Mouse (Mus musculus): ENCODE results near the gene Dnajc27. TPM values are rescaled to one million over a fixed set of nuclear protein-coding genes. Genes with fewer than 3 reads are reported as not detected.

Dnajc27 gene
- total and polyA plus RNA-seq, 3 experiments = 7.9 to 10.1 (median 9.8) TPM

DNA sequence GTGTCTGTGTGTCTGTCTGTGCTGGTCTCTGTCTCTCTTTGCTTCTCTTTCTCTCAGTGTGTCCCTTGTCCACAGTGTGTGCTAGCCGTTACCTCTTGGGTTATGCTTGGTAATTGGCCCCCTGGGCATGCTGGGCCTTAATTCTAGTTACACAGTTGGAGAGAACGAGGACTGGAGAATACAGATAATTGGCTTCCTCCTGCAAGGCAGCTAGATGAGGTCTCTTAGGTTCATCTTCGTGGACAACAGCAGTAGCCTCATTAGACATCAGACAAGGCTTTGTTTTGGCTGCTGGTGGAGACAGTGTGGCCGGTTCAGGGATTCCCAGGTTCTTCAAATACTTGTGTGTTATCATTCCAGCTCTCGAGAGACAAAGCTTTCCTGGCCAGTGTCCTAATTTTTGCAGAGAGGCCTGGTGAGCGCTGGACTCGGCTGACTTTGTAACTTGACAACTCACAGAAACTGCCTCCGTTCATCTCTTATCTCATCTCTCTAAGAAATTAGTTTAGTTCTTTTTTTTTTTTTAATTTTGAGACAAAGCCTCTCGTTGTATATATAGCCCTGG lies 31.4 kb upstream of the Dnajc27 start:
- no peaks in the 10 kb centered on the region for H3K9me3 ChIP-seq (replicated peaks; ENCODE audit: low read length)
- dilution Hi-C loops (cut with MboI; ENCODE audit: extremely low pct_ligation_motif_present, extremely low pct_unique_long_range_greater_than_20kb, low sequenced_read_pairs) = no loop called here
- no peak overlapping the region for H3K4me3 ChIP-seq (replicated peaks in 1 of 3; ENCODE audit: low read depth in 2 of 3, low read length in 2 of 3, poor library complexity in 1 of 3)
- no peaks in the 10 kb centered on the region for H3K36me3 ChIP-seq (replicated peaks in 1 of 2; ENCODE audit: control insufficient read depth in 1 of 2, insufficient read depth in 1 of 2, low read length in 1 of 2)
- H3K79me2 ChIP-seq (replicated peaks; ENCODE audit: control insufficient read depth, extremely low read depth, insufficient read depth, poor library complexity, severe bottlenecking) = no peaks in the 10 kb centered on the region
- H3K4me2 ChIP-seq (ENCODE audit: insufficient read depth, low read depth, poor library complexity, severe bottlenecking) = no peak overlapping the region
- in situ Hi-C loops (cut with MboI; ENCODE audit: low pct_ligation_motif_present, low pct_unique_long_range_greater_than_20kb, low sequenced_read_pairs) = no loop called here
- TF ChIP-seq CTCF (conservative IDR thresholded peaks at IDR 0.05 in 1 of 2, IDR thresholded peaks at IDR 0.05 in 1 of 2; ENCODE audit: low read depth in 2 of 2, low read length in 2 of 2) (no peak), ZC3H11A (IDR thresholded peaks at IDR 0.05; ENCODE audit: low read depth, low read length) (no peak), HCFC1 (IDR thresholded peaks at IDR 0.05; ENCODE audit: low read depth, low read length) (no peak), JUN (IDR thresholded peaks at IDR 0.05; ENCODE audit: insufficient read depth, low read depth, low read length) (no peak), KAT2A (IDR thresholded peaks at IDR 0.05; ENCODE audit: insufficient replicate concordance, low read length) (no peak), POLR2A (IDR thresholded peaks at IDR 0.05; ENCODE audit: low read depth, low read length) (no peak), MAX (IDR thresholded peaks at IDR 0.05; ENCODE audit: low read length) (no peak), USF2 (conservative IDR thresholded peaks at IDR 0.05; ENCODE audit: low read depth, low read length) (no peak), NELFE (IDR thresholded peaks at IDR 0.05; ENCODE audit: low read depth, low read length) (no peak), BHLHE40 (IDR thresholded peaks at IDR 0.05; ENCODE audit: low read depth, low read length) (no peak), ELF1 (IDR thresholded peaks at IDR 0.05; ENCODE audit: low read depth, low read length) (no peak), MAFK (IDR thresholded peaks at IDR 0.05; ENCODE audit: insufficient replicate concordance, low read length) (no peak), ZMIZ1 (IDR thresholded peaks at IDR 0.05; ENCODE audit: low read depth, low read length) (no peak), TCF12 (IDR thresholded peaks at IDR 0.05; ENCODE audit: low read depth, low read length) (no peak), ZNF384 (IDR thresholded peaks at IDR 0.05; ENCODE audit: low read depth, low read length) (no peak), ETS1 (conservative IDR thresholded peaks at IDR 0.05; ENCODE audit: low read depth, low read length) (no peak), POLR2AphosphoS2 (IDR thresholded peaks at IDR 0.05; ENCODE audit: low read depth, low read length) (no peak), PAX5 (IDR thresholded peaks at IDR 0.05; ENCODE audit: low read length) (no peak)
- H3K4me1 ChIP-seq (ENCODE audit: control insufficient read depth in 1 of 2, insufficient read depth in 2 of 2) = no peaks in the 10 kb centered on the region
- no peak overlapping the region for H3K9ac ChIP-seq (ENCODE audit: insufficient read depth, low read depth)
- H3K27me3 ChIP-seq (replicated peaks) = no peaks in the 10 kb centered on the region
- no peak for DNase-seq (ENCODE audit: extremely low read depth)
- no peak overlapping the region for H3K27ac ChIP-seq (ENCODE audit: insufficient read depth, low read depth)

DNA sequence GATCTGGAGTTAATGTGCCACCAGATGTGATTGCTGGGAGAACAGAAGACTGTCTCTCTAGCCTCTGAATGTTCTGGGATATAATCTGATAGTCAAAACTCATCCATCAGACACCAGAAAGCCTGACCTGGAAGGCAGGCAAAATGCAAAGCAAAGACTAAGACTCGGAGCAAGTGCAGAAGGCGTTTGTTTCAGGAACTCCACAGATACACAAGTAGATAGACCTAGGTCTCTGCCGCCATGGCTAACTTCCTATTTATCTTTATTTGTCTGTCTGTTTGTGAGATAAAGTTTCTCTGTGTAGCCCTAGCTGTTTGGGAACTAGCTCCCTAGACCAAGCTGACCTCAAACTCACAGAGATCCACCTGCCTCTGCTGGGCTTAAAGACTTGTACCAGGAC lies 28.7 kb upstream of the Dnajc27 start:
- in situ Hi-C loops (cut with MboI; ENCODE audit: low pct_ligation_motif_present, low pct_unique_long_range_greater_than_20kb, low sequenced_read_pairs) (no loop called here), dilution Hi-C loops (cut with MboI; ENCODE audit: extremely low pct_ligation_motif_present, extremely low pct_unique_long_range_greater_than_20kb, low sequenced_read_pairs) (no loop called here)
- Histone ChIP-seq H3K9ac (ENCODE audit: insufficient read depth, low read depth) (no peak overlapping the region), H3K4me1 (ENCODE audit: control insufficient read depth in 1 of 2, insufficient read depth in 2 of 2) (peaks cover 0 to 3% of the 10 kb centered on the region in 2 experiments; a peak in 1 of 4 replicates), H3K4me3 (replicated peaks in 1 of 3; ENCODE audit: low read depth in 2 of 3, low read length in 2 of 3, poor library complexity in 1 of 3) (no peak overlapping the region), H3K79me2 (replicated peaks; ENCODE audit: control insufficient read depth, extremely low read depth, insufficient read depth, poor library complexity, severe bottlenecking) (no peaks in the 10 kb centered on the region), H3K9me3 (replicated peaks; ENCODE audit: low read length) (no peaks in the 10 kb centered on the region), H3K27ac (ENCODE audit: insufficient read depth, low read depth) (no peak overlapping the region), H3K36me3 (replicated peaks in 1 of 2; ENCODE audit: control insufficient read depth in 1 of 2, insufficient read depth in 1 of 2, low read length in 1 of 2) (no peaks in the 10 kb centered on the region), H3K27me3 (replicated peaks) (no peaks in the 10 kb centered on the region), H3K4me2 (ENCODE audit: insufficient read depth, low read depth, poor library complexity, severe bottlenecking) (no peak overlapping the region)
- TF ChIP-seq RCOR1 (conservative IDR thresholded peaks at IDR 0.05; ENCODE audit: low read depth, low read length) = no peak
- TF ChIP-seq E2F4 (IDR thresholded peaks at IDR 0.05; ENCODE audit: insufficient replicate concordance, low read depth, low read length) = no peak
- TF ChIP-seq MYC (IDR thresholded peaks at IDR 0.05; ENCODE audit: low read depth, low read length) = no peak
- TF ChIP-seq MXI1 (IDR thresholded peaks at IDR 0.05; ENCODE audit: low read depth, low read length) = no peak
- TF ChIP-seq BHLHE40 (IDR thresholded peaks at IDR 0.05; ENCODE audit: low read depth, low read length) = no peak
- no peak for TF ChIP-seq TCF12 (IDR thresholded peaks at IDR 0.05; ENCODE audit: low read depth, low read length)
- no peak for TF ChIP-seq USF1 (IDR thresholded peaks at IDR 0.05; ENCODE audit: low read depth, low read length)
- no peak for TF ChIP-seq NELFE (IDR thresholded peaks at IDR 0.05; ENCODE audit: low read depth, low read length)
- TF ChIP-seq JUN (IDR thresholded peaks at IDR 0.05; ENCODE audit: insufficient read depth, low read depth, low read length) = no peak
- TF ChIP-seq USF2 (conservative IDR thresholded peaks at IDR 0.05; ENCODE audit: low read depth, low read length) = no peak
- TF ChIP-seq MAX (IDR thresholded peaks at IDR 0.05; ENCODE audit: low read length) = no peak
- no peak for TF ChIP-seq MEF2A (IDR thresholded peaks at IDR 0.05; ENCODE audit: borderline replicate concordance, low read depth, low read length)
- no peak for TF ChIP-seq JUND (conservative IDR thresholded peaks at IDR 0.05; ENCODE audit: low read depth, low read length)
- TF ChIP-seq KAT2A (IDR thresholded peaks at IDR 0.05; ENCODE audit: insufficient replicate concordance, low read length) = no peak
- TF ChIP-seq ETS1 (conservative IDR thresholded peaks at IDR 0.05; ENCODE audit: low read depth, low read length) = no peak
- TF ChIP-seq RAD21 (IDR thresholded peaks at IDR 0.05; ENCODE audit: low read depth, low read length) = no peak
- no peak for TF ChIP-seq HCFC1 (IDR thresholded peaks at IDR 0.05; ENCODE audit: low read depth, low read length)
- TF ChIP-seq IRF4 (IDR thresholded peaks at IDR 0.05; ENCODE audit: low read depth, low read length) = no peak
- no peak for TF ChIP-seq SIN3A (IDR thresholded peaks at IDR 0.05; ENCODE audit: low read length)
- no peak for DNase-seq (ENCODE audit: extremely low read depth)
